Mouse (Mus musculus) brain, embryonic 14.5 days (tissue): ENCODE measurements at regions not wholly inside any gene's neighbourhood (a gene's known extent, or its start where the extent isn't known, plus 50 kb on each side); places are given as distances from the start of the nearest gene placed in this dataset.

Experiments used
- CTCF ChIP-seq: fragments of 200-500 bp; IDR thresholded peaks from 2 replicates; pipeline ENCODE4 v1.5.1; 2012; ENCODE audit warnings: inconsistent platforms, mild to moderate bottlenecking, moderate library complexity, borderline replicate concordance; ENCODE audit not compliant: insufficient read depth, insufficient read length; ENCODE audit errors: extremely low read depth
- POLR2A ChIP-seq: fragments of 200-500 bp; IDR thresholded peaks from 2 replicates; pipeline ENCODE4 v1.6.1; 2012; ENCODE audit warnings: mild to moderate bottlenecking, inconsistent platforms, borderline replicate concordance; ENCODE audit not compliant: poor library complexity, insufficient read depth, insufficient read length, severe bottlenecking; ENCODE audit errors: extremely low read depth

DNA sequence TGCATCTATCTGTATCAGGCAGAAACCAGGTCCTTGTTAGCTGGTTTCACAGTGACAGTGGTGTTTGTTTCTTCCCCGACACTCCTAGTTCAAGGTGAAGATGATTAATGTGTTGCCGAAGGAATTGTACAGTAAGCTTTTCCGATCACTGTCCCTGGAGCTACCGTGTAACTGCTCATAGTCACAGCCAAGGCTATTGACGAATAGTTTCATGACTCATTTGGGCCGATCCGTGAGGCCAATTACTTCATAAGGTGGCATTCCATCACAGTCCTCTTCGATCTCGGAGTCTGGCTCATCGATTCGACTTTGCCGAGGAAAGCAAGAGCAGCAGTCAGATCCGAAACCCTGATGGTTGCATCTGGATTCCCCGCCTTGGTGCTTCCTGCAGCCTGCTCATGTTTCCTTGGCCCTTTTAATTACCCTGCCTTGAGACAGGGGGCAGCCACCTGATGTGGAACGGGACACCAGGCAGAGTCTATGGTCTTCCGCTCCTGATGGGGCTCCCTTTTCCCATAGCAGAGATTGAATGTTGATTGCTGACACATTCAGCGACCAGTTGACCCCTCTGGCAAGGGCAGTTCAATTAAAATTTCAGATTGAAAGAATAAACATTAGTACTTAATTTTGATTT, 441.7 kb upstream of the Cdh4 start:
- TF ChIP-seq CTCF (no peak), POLR2A (no peak)
